Mouse (Mus musculus) embryonic stem cell, embryonic (primary cell): ENCODE results near the gene Ssxb6.
"Not testable (repeated sequence)": the region's sequence is repeated elsewhere in the genome, so short reads cannot be mapped to it uniquely, and the experiment has no call there.

ENCODE experiments used
- CTCF ChIA-PET, 4 experiments: fragments of 300-600 bp in 2 of 4; fragments of 350-600 bp in 2 of 4; sonication (Branson Sonifier 250); formaldehyde crosslinking; loops; one replicate each; lab custom pipeline; 2022; ENCODE audit warnings: inconsistent platforms in 2 of 4; lab: Charles Lee
- POLR2A ChIA-PET, 4 experiments: fragments of 300-600 bp in 2 of 4; fragments of 350-600 bp in 2 of 4; sonication (Branson Sonifier 250); formaldehyde crosslinking; loops; one replicate each; lab custom pipeline; 2022; ENCODE audit warnings: antibody characterized with exemption in 4 of 4, inconsistent platforms in 1 of 4; lab: Charles Lee

Ssxb6 gene

DNA sequence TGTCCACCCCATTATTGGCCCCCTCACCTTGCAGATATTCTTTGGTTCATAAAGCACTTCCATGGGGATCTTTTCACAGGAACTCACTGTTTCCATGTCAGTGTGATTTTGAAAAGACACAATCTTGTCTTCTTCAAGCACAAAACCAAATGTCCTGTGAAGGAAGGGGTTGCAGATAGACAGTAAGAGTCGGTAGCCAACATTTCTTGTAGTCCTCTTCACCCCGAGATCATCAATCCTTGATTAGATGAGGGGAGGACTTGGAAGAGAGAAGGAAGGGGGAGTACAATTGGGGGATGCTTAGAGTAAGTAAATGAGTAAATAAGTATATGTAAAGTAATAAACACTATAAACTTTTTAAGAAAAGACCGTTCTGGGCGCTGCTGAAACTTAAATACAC, at the start of gene Ssxb6:
Ssxb6 (minus strand) TSS at position 101 of the 400 bp plus-strand sequence.
- POLR2A ChIA-PET, CTCF ChIA-PET: not testable (repeated sequence)

DNA sequence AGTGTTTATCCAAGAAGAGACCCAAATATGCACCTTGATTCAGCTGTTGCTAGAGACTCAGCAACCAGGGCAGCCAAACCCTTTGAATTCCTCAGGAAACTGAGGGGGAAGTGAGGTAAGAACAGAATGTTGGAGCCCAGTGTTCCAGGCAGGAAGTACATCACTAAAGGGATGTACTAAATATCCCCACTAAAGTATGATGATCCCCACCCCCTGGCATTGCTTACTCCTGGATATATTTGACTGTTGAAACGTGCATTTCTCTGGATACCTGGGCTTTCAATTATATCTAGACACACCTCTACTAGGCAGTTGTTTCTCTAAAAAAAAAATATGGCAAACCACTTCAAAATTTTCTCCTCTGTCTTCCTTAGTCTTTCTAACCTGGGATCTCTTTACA, 43.7 kb upstream of the Ssxb6 start, which contains the start of gene Ssxb3:
Ssxb3 (minus strand) TSS at position 101 of the 400 bp plus-strand sequence.
- CTCF ChIA-PET, POLR2A ChIA-PET: not testable (repeated sequence)

- ChIA-PET POLR2A (no interaction called here), CTCF (no interaction called here)
Measured at GRCm38 (mm10) chrX:8524854-8525253, 23.2 kb downstream of the Ssxb6 start, which contains the start of gene Gm14459. Gene Gm14459, minus strand, starts transcription at chrX:8524954.
